Mouse (Mus musculus): ENCODE data around the gene Necab3.
A peak's percentile ranks its signal among the peaks of the same experiment; 100 is the strongest.

Gene Necab3

GRCm38 (mm10) chr2:154558264-154559039 is at the start of gene Necab3:
TSS of gene Necab3 (minus strand) at chr2:154558890.
- DNase-seq (ENCODE audit: low spot score in 2 of 2): peak; percentile 72 to 73

GRCm38 (mm10) chr2:154606965-154607364 is 48.3 kb upstream of the Necab3 start:
- no peak for DNase-seq (ENCODE audit: low spot score in 2 of 2)

- no peak for DNase-seq (ENCODE audit: low spot score in 2 of 2)
Observed at GRCm38 (mm10) chr2:154604156-154604555, 45.5 kb upstream of the Necab3 start.

- DNase-seq (ENCODE audit: low spot score in 2 of 2): peak; percentile 99 to 100
Observed at GRCm38 (mm10) chr2:154603638-154604153, 45.0 kb upstream of the Necab3 start, which contains the start of gene Pxmp4. TSS of gene Pxmp4 (minus strand) at chr2:154603708.

- DNase-seq (ENCODE audit: low spot score in 2 of 2): no peak
Observed at GRCm38 (mm10) chr2:154603007-154603637, 44.4 kb upstream of the Necab3 start.

GRCm38 (mm10) chr2:154601324-154601723 is 42.6 kb upstream of the Necab3 start:
- no peak for DNase-seq (ENCODE audit: low spot score in 2 of 2)

- no peak for DNase-seq (ENCODE audit: low spot score in 2 of 2)
Observed at GRCm38 (mm10) chr2:154600586-154600985, 41.9 kb upstream of the Necab3 start.

GRCm38 (mm10) chr2:154597399-154597798 is 38.7 kb upstream of the Necab3 start:
- no peak for DNase-seq (ENCODE audit: low spot score in 2 of 2)

- peak in 1 of 2 experiments; percentile 35 for DNase-seq (ENCODE audit: low spot score in 2 of 2)
Observed at GRCm38 (mm10) chr2:154595775-154596174, 37.1 kb upstream of the Necab3 start.

- DNase-seq (ENCODE audit: low spot score in 2 of 2): no peak
Observed at GRCm38 (mm10) chr2:154593025-154593424, 34.3 kb upstream of the Necab3 start.

GRCm38 (mm10) chr2:154591239-154591638 is 32.5 kb upstream of the Necab3 start:
- no peak for DNase-seq (ENCODE audit: low spot score in 2 of 2)

- peak in 1 of 2 experiments; percentile 38 for DNase-seq (ENCODE audit: low spot score in 2 of 2)
Observed at GRCm38 (mm10) chr2:154589051-154589450, 30.4 kb upstream of the Necab3 start.

- DNase-seq (ENCODE audit: low spot score in 2 of 2): no peak
Observed at GRCm38 (mm10) chr2:154586405-154586804, 27.7 kb upstream of the Necab3 start.

GRCm38 (mm10) chr2:154584931-154585601 is 26.4 kb upstream of the Necab3 start:
- no peak for DNase-seq (ENCODE audit: low spot score in 2 of 2)

- peak; percentile 91 to 96 for DNase-seq (ENCODE audit: low spot score in 2 of 2)
Observed at GRCm38 (mm10) chr2:154583906-154584872, 25.5 kb upstream of the Necab3 start.

- DNase-seq (ENCODE audit: low spot score in 2 of 2): no peak
Observed at GRCm38 (mm10) chr2:154581421-154581820, 22.7 kb upstream of the Necab3 start.

GRCm38 (mm10) chr2:154580586-154580985 is 21.9 kb upstream of the Necab3 start:
- no peak for DNase-seq (ENCODE audit: low spot score in 2 of 2)

- no peak for DNase-seq (ENCODE audit: low spot score in 2 of 2)
Observed at GRCm38 (mm10) chr2:154577744-154578067, 19.0 kb upstream of the Necab3 start.

- DNase-seq (ENCODE audit: low spot score in 2 of 2): no peak
Observed at GRCm38 (mm10) chr2:154576876-154577743, 18.4 kb upstream of the Necab3 start.

GRCm38 (mm10) chr2:154574271-154574670 is 15.6 kb upstream of the Necab3 start:
- DNase-seq (ENCODE audit: low spot score in 2 of 2): no peak

Data from frontal cortex, postnatal 36 days (tissue).